ENCODE assay signal across 8 mouse cellular contexts in genomic region chr13:59228059-59228830, GRCm38 (mm10).
A peak's percentile ranks its signal among the peaks of the same experiment; 100 is the strongest.
DNase-seq lines count a peak whose midpoint lies in the region; ATAC-seq and TF ChIP-seq lines count a peak whose summit lies in the region.

No protein-coding gene starts in this region.

- H3K9me3 ChIP-seq in kidney, embryonic 16.5 days (ENCODE audit: low read length): peaks cover 3% of the 10 kb centered on the region; the same call in 1 of the 2 replicates

- no peak overlapping the region for H3K4me3 ChIP-seq in kidney, adult 2 months (ENCODE audit: insufficient read depth, low read depth, low read length)
- no peak overlapping the region for H3K4me3 ChIP-seq in kidney, embryonic 16.5 days (ENCODE audit: low read length)
- H3K4me3 ChIP-seq in heart, adult 2 months: no peak overlapping the region

- no peaks in the 10 kb centered on the region for H3K79me2 ChIP-seq in heart, adult 2 months (replicated peaks; ENCODE audit: control insufficient read depth, insufficient read depth, low read length)

- H3K4me1 ChIP-seq in kidney, adult 2 months (ENCODE audit: control insufficient read depth, insufficient read depth, low read length): no peaks in the 10 kb centered on the region
- H3K4me1 ChIP-seq in kidney, embryonic 16.5 days (ENCODE audit: insufficient read depth, low read length): 0 out of 2 replicates have a peak, but pooled peaks cover 7% of the 10 kb centered on the region
- H3K4me1 ChIP-seq in heart, adult 2 months (ENCODE audit: control insufficient read depth, insufficient read depth, low read length): no peaks in the 10 kb centered on the region; the same call in 1 of the 2 replicates

- TF ChIP-seq POLR2A in kidney, adult 2 months (IDR thresholded peaks at IDR 0.05; ENCODE audit: low read depth, low read length): no peak
- TF ChIP-seq POLR2A in heart, adult 2 months (IDR thresholded peaks at IDR 0.05; ENCODE audit: insufficient read depth, low read depth, low read length): no peak

- TF ChIP-seq EP300 in heart, adult 2 months (IDR thresholded peaks at IDR 0.05; ENCODE audit: insufficient read depth, low read depth, low read length): 0 out of 2 replicates have a peak, but pooled peaks have one; percentile 41

- H3K27ac ChIP-seq in kidney, adult 2 months (ENCODE audit: insufficient read depth, low read depth, low read length): no peak overlapping the region
- H3K27ac ChIP-seq in kidney, embryonic 16.5 days (ENCODE audit: low read length): no peak overlapping the region
- H3K27ac ChIP-seq in heart, adult 2 months: no peak overlapping the region

- DNase-seq in kidney, adult 2 months: peak; percentile 36
- peak; percentile 47 to 69 for DNase-seq in heart, adult 2 months
- peak; percentile 8 to 44 for DNase-seq in kidney, postnatal 25 days
- peak; percentile 2 to 36 for DNase-seq in monocyte, adult 2 months (ENCODE audit: low read depth in 1 of 2, low spot score in 2 of 2)
- no peak for DNase-seq in T-cell, adult 2 months (ENCODE audit: low spot score)
- no peak for DNase-seq in left cerebral cortex, postnatal 25 days (ENCODE audit: low spot score in 2 of 2)

- no peak overlapping the region for H3K4me2 ChIP-seq in kidney, embryonic 16.5 days (replicated peaks; ENCODE audit: low read depth, low read length)

- intact Hi-C loops in heart, adult 2 months (cut with DNase I): no loop called here
- intact Hi-C loops in left cerebral cortex, postnatal 25 days (cut with DNase I): no loop called here

- H3K9ac ChIP-seq in kidney, embryonic 16.5 days (replicated peaks; ENCODE audit: low read length): no peak overlapping the region
- H3K9ac ChIP-seq in heart, adult 2 months (ENCODE audit: low read depth, low read length): no peak overlapping the region

- TF ChIP-seq CTCF in kidney, adult 2 months (conservative IDR thresholded peaks at IDR 0.05; ENCODE audit: insufficient read depth, insufficient read length, low read depth, low read length): no peak
- TF ChIP-seq CTCF in heart, adult 2 months (IDR thresholded peaks at IDR 0.05): no peak

- H3K36me3 ChIP-seq in kidney, adult 2 months (ENCODE audit: control insufficient read depth, insufficient read depth, low read length): no peaks in the 10 kb centered on the region
- H3K36me3 ChIP-seq in kidney, embryonic 16.5 days (ENCODE audit: insufficient read depth, low read length): no peaks in the 10 kb centered on the region
- no peaks in the 10 kb centered on the region for H3K36me3 ChIP-seq in heart, adult 2 months (ENCODE audit: control insufficient read depth, insufficient read depth, low read length)

- 41% methylated on average over 12 of the region's 12 CpGs for WGBS in kidney, adult 2 months
- 44% methylated on average over 12 of the region's 12 CpGs for WGBS in kidney, embryonic 16.5 days
- WGBS in heart, adult 2 months: 28% methylated on average over 12 of the region's 12 CpGs

- no peaks in the 10 kb centered on the region for H3K27me3 ChIP-seq in kidney, adult 2 months (replicated peaks; ENCODE audit: control insufficient read depth, insufficient read depth, low read length)
- no peaks in the 10 kb centered on the region for H3K27me3 ChIP-seq in kidney, embryonic 16.5 days (ENCODE audit: insufficient read depth, low read length)
- no peaks in the 10 kb centered on the region for H3K27me3 ChIP-seq in heart, adult 2 months (ENCODE audit: control insufficient read depth, insufficient read depth, low read length)

- ATAC-seq in kidney, embryonic 16.5 days (ENCODE audit: low FRiP score, low TSS enrichment): no peak
- ATAC-seq in activated CD4-positive, CD25-positive, alpha-beta regulatory T cell, adult 4 months: no peak

Comparison
In these comparisons a context has a peak if more than half of its experiments do, and no peak if none do; other contexts are left out.
1. DNase-seq: peak in kidney, adult 2 months (single experiment), heart, adult 2 months (2 of 2), kidney, postnatal 25 days (2 of 2) and monocyte, adult 2 months (2 of 2); none in T-cell, adult 2 months (single experiment) and left cerebral cortex, postnatal 25 days (0 of 2).